Mouse (Mus musculus): ENCODE data around the gene Hsd11b2.

- TF ChIP-seq GATA1 (IDR thresholded peaks at IDR 0.05; ENCODE audit: low read length) (no peak), TAL1 (IDR thresholded peaks at IDR 0.05; ENCODE audit: low read length) (no peak)
These were observed 47.6 kb downstream of the Hsd11b2 start, which contains the start of gene Atp6v0d1 for GRCm38 (mm10) chr8:105565952-105566702.

All from erythroblast, embryonic 14.5 days (primary cell).